Mouse (Mus musculus) hindbrain, embryonic 10.5 days (tissue): ENCODE measurements around the gene 2310011J03Rik. TPM values are rescaled to one million over a fixed set of nuclear protein-coding genes. Genes with fewer than 3 reads are reported as not detected.
"Not testable (repeated sequence)": the region's sequence is repeated elsewhere in the genome, so short reads cannot be mapped to it uniquely, and the experiment has no call there.

Source experiments
- DNase-seq: peaks from one replicate; pipeline ENCODE4 v3.0.0-alpha.2; 2017; ENCODE audit warnings: low spot score
- H3K27ac ChIP-seq: fragments of 300-500 bp; sonication (generic); 2 replicates; pipeline ENCODE4 v1.5.1; 2016; ENCODE audit warnings: mild to moderate bottlenecking, moderate library complexity
- H3K27me3 ChIP-seq: fragments of 300-500 bp; sonication (generic); 2 replicates; pipeline ENCODE4 v1.6.1; 2016; ENCODE audit warnings: mild to moderate bottlenecking; ENCODE audit not compliant: poor library complexity, insufficient read depth, severe bottlenecking
- H3K36me3 ChIP-seq: fragments of 300-500 bp; sonication (generic); 2 replicates; pipeline ENCODE4 v1.6.1; 2016; ENCODE audit warnings: mild to moderate bottlenecking, moderate library complexity
- H3K4me1 ChIP-seq: fragments of 300-500 bp; sonication (generic); replicated peaks from 2 replicates; pipeline ENCODE4 v1.6.1; 2016; ENCODE audit warnings: mild to moderate bottlenecking
- H3K4me3 ChIP-seq: fragments of 300-500 bp; sonication (generic); 2 replicates; pipeline ENCODE4 v1.5.1; 2016; ENCODE audit warnings: mild to moderate bottlenecking, moderate library complexity
- H3K9me3 ChIP-seq: fragments of 300-500 bp; sonication (generic); 2 replicates; pipeline ENCODE4 v1.6.1; 2016; ENCODE audit warnings: mild to moderate bottlenecking, moderate library complexity
- WGBS: fragments of 180-500 bp; shearing (Covaris S2); methylation state at CpG from one replicate; pipeline ENCODE4 v1.1.7; 2016; 5-methylcytosine and 5-hydroxymethylcytosine counted together
- polyA plus RNA-seq: library from polyadenylated mRNA; unstranded; fragments of >200 nt; fragmentation: Nextera tagmentation; extraction: Ambion mirVana; gene quantifications from 2 replicates; pipeline ENCODE4 v1.2.1, GENCODE M21; 2016

2310011J03Rik gene
- polyA plus RNA-seq, 1 experiment from 2014 or later = 60.9 TPM

DNA sequence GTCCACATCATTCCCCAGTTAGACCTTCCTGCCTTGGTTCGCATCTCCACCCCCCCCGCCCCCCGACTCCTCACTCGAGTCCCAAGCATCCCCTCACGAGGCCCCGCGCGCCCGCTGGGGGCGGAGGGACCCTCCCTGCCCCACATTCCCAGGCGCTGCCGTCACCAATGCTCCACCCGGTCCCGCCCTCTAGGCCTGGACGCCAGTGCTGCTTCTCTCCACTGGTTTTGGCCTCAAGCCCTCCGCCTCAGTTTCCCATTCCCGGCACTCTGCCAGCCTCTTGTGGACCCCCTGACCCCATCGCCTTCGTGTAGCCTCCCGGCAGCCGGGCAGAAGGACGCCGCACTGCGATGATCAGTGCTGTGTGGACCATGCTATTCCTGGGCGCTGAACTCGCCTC lies 28.6 kb upstream of the 2310011J03Rik start:
- Histone ChIP-seq H3K9me3 (no peaks in the 10 kb centered on the region), H3K27me3 (peaks cover 100% of the 10 kb centered on the region), H3K27ac (no peak overlapping the region), H3K4me3 (peak overlapping the region; percentile 45), H3K36me3 (no peaks in the 10 kb centered on the region), H3K4me1 (peaks cover 42% of the 10 kb centered on the region)
- WGBS = 16% methylated on average over 26 of the region's 26 CpGs
- DNase-seq = no peak

DNA sequence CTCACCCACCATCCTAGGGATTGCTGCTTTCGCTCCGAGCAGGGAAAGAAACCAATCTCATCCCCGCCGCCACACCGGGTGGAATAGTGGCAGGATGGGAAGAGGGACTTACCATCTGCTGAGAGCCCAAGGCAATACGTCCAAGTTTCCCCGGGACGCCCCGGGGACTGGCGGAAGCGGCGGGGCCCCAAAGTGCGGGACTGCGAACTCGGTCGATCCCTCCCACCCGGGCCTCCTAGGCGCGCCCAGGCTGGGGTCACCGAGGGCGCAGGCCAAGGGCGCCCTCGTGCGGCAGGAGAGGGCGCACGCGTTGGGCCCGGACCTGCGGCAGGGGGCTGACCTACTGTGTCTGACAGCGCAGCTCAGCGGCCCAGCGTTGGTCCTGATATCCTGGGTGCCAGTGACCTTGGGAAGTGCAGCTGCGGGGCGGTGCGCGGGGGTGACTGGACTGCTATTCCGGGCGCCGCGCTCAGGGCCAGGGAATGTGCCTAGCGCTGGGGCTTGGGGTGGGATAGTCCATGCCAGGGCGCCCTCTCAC lies 28.0 kb upstream of the 2310011J03Rik start, which contains the start of gene Adamtsl5:
Adamtsl5 (minus strand) TSS at position 169 of the 538 bp plus-strand sequence.
- peak; percentile 68 for DNase-seq
- Histone ChIP-seq H3K27me3 (peaks cover 100% of the 10 kb centered on the region), H3K27ac (0 out of 2 replicates have a peak within 1 kb of the TSS, but pooled peaks have one; percentile 35), H3K9me3 (no peaks in the 10 kb centered on the region), H3K4me3 (peak within 1 kb of the TSS; percentile 45), H3K4me1 (peaks cover 49% of the 10 kb centered on the region), H3K36me3 (no peaks in the 10 kb centered on the region)
- under 1% methylated on average over 42 of the region's 42 CpGs for WGBS

DNA sequence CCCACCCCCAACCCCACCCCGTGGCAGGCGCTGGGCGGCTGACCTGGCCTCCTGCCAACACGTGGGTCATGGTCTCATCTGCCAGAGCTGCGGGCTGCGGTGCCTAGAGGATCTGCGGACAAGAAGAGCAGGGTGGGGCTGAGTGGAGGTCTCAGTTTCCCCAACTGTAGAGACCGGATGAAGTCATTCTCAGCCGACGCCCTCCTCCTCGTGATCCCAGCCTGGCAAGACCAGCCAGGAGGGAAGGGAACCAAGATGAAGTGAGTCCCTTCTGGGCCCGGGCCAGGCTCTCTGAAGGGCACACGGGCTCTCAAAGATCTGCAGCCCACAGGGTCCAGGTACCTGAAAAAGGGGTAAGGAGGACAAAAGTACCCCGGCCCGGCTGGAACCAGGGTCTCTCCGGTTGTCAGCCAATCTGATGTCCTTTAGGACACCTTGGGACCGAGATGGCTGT lies 27.2 kb upstream of the 2310011J03Rik start:
- H3K4me1 ChIP-seq = peaks cover 57% of the 10 kb centered on the region
- no peaks in the 10 kb centered on the region for H3K9me3 ChIP-seq
- H3K36me3 ChIP-seq = no peaks in the 10 kb centered on the region
- no peak overlapping the region for H3K27ac ChIP-seq
- H3K27me3 ChIP-seq = peaks cover 100% of the 10 kb centered on the region
- WGBS = 22% methylated on average over 17 of the region's 17 CpGs
- DNase-seq = no peak
- peak overlapping the region; percentile 45 for H3K4me3 ChIP-seq

DNA sequence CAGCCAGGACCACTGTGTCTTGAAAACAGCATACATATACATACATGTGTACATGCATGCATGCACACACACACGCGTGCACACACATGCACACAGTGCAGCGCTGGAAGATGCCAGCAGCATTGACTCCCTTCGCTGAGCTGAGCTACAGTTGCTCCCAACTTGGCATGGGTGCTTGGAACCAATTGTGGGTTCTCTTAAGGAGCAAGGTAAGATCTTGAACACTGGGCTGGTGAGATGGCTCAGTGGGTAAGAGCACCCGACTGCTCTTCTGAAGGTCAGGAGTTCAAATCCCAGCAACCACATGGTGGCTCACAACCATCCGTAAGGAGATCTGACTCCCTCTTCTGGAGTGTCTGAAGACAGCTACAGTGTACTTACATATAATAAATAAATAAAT lies 25.6 kb upstream of the 2310011J03Rik start:
- Histone ChIP-seq H3K4me1 (peaks cover 73% of the 10 kb centered on the region), H3K27me3 (peaks cover 100% of the 10 kb centered on the region)
- H3K4me3 ChIP-seq, DNase-seq, H3K27ac ChIP-seq, H3K36me3 ChIP-seq, H3K9me3 ChIP-seq: not testable (repeated sequence)
- WGBS = 74% methylated on average over 6 of the region's 6 CpGs

DNA sequence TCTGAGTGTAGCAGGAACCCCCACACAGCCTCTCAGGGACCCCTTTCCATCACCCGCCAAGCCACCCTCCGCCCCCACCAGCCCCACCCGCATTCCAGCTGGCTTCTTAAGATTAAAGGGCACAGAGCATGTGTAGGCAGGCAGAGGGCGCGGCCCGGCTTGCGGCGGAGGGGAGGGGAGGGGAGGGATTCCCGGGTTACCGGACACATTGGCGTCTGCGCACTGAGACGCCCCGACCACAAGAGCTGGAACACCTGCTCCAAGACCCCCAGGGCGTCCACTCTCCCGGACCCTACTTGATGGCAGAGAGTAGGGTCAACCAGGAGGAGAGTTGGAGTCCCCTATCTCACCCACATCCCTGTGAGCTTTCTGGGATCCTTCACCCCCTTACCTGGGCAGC lies 24.8 kb upstream of the 2310011J03Rik start:
- DNase-seq = no peak
- H3K4me1 ChIP-seq = peaks cover 75% of the 10 kb centered on the region
- WGBS = 1% methylated on average over 15 of the region's 16 CpGs

DNA sequence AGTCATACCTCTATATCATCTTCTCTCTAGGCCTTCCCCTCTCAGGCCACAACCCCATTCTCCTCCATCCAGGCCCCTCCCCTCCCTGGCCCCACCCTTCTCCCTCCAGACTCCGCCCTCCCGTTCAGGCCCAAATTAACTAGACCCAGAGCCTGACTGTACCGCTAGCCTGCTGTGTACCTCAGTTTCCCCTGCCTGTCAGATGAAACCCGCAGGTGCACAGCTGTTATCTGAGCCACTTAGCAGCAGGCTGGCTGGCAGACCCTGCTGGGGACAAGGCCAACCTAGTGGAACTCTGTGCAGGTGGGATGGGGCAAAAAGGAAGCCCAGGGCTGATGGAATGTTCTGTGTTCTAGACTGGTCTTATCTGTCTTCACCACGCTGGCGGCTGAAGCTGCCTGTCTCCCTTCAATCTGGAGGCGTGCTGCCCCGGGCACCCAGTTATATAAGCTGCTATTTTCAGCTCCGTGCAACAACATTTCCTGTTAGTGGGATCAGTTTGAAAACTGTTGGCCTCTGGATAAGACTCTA lies 23.9 kb upstream of the 2310011J03Rik start:
- H3K36me3 ChIP-seq = no peaks in the 10 kb centered on the region
- H3K27ac ChIP-seq = no peak overlapping the region
- H3K27me3 ChIP-seq = peaks cover 99% of the 10 kb centered on the region
- peaks cover 76% of the 10 kb centered on the region for H3K4me1 ChIP-seq
- peak overlapping the region; percentile 32; the same call in 1 of the 2 replicates for H3K4me3 ChIP-seq
- WGBS = 40% methylated on average over 9 of the region's 9 CpGs
- no peak for DNase-seq
- H3K9me3 ChIP-seq = no peaks in the 10 kb centered on the region

More for the DNA sequence above, 24.8 kb upstream of the 2310011J03Rik start:
- Histone ChIP-seq H3K27me3 (peaks cover 100% of the 10 kb centered on the region), H3K4me3 (peak overlapping the region; percentile 32), H3K27ac (0 out of 2 replicates have a peak overlapping the region, but pooled peaks have one; percentile 23), H3K36me3 (no peaks in the 10 kb centered on the region), H3K9me3 (no peaks in the 10 kb centered on the region)

DNA sequence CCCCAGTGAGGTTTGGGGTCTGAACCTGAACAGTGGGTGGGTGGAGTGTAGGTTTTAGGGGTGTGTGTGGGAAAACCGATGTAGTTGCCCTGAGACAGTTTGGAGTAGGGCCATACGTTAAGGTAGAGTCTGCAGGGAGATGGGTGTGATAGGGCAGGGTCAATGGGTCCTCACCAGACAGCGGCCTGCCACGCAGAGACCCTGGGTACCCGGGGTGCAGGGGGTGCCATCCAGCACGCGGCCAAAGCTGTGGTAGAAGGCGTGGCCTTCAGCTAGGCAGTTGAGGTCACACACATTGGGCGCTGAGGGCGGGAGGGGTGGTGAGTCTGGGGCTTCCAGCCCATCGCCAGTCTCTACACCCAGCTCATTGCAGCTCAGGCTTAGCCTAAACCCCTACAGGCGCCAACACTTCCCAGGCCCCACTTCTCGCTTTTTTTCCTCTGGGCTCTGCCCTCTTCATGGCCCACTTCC lies 23.1 kb upstream of the 2310011J03Rik start:
- H3K27ac ChIP-seq = no peak overlapping the region
- 29% methylated on average over 13 of the region's 13 CpGs for WGBS
- H3K36me3 ChIP-seq = no peaks in the 10 kb centered on the region
- no peak for DNase-seq
- H3K4me3 ChIP-seq = peak overlapping the region; percentile 48
- peaks cover 69% of the 10 kb centered on the region for H3K4me1 ChIP-seq
- peaks cover 93% of the 10 kb centered on the region for H3K27me3 ChIP-seq
- no peaks in the 10 kb centered on the region for H3K9me3 ChIP-seq

DNA sequence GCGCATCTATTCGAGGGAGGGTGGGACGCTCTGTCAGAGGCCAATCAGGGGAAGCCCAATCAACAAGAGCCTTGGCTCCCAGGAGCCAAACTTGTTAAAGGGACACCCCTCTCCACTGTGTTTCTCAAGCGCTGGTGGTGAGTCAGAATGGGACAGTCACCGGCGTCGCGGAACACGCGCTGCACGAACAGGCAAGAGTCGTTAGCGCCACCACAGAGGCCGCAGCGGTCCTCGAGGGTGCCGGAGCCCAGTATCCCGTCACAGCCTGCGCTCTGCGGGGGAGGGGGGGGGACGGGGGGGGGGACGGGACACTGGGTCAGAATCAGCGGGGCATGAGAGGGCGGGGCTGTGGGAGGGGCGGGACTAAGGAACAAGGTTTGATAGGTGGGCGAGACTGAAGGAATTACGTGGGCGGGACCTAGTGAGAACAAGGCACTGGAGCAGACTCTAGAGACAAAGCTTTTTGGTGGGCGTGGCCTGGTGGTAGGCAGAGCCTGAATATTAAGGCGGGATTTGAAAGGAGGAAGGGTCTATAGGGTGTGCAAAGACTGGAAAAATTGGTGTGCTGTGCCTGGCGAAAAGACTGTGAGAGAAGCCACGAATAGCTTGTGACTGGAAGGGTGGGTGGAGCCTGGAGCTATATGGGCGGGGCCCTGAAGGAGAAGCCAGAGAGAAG lies 22.6 kb upstream of the 2310011J03Rik start:
- peaks cover 63% of the 10 kb centered on the region for H3K4me1 ChIP-seq
- peak overlapping the region; percentile 48 for H3K4me3 ChIP-seq
- H3K27me3 ChIP-seq = peaks cover 93% of the 10 kb centered on the region
- H3K27ac ChIP-seq = no peak overlapping the region; the same call in 1 of the 2 replicates
- no peaks in the 10 kb centered on the region for H3K9me3 ChIP-seq
- WGBS = 1% methylated on average over 32 of the region's 33 CpGs
- peak; percentile 79 for DNase-seq
- no peaks in the 10 kb centered on the region for H3K36me3 ChIP-seq

DNA sequence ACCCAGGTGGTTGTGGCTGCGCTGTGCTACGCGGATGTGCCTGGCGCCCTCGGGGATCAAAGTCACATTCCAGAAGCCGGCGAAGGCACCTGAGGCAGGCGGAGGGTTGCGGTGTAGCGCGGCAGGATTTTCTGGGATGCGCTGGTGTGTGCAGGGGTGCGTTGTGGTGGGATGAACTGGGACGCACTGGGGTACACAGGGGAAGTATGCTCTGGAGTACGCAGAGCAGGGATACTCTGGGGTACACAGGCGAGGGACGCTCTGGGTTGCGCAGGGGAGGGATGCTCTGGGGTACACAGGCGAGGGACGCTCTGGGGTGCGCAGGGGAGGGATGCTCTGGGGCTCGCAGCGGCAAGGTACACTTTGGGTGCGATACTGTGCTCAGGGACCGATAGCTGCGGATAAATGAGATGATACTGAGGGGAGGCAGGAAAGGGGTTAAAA lies 22.0 kb upstream of the 2310011J03Rik start:
- 3% methylated on average over 26 of the region's 26 CpGs for WGBS
- peaks cover 90% of the 10 kb centered on the region for H3K27me3 ChIP-seq
- no peak overlapping the region; the same call in 1 of the 2 replicates for H3K27ac ChIP-seq
- H3K36me3 ChIP-seq = no peaks in the 10 kb centered on the region
- peaks cover 57% of the 10 kb centered on the region for H3K4me1 ChIP-seq
- DNase-seq = no peak
- peak overlapping the region; percentile 48 for H3K4me3 ChIP-seq
- H3K9me3 ChIP-seq = no peaks in the 10 kb centered on the region

DNA sequence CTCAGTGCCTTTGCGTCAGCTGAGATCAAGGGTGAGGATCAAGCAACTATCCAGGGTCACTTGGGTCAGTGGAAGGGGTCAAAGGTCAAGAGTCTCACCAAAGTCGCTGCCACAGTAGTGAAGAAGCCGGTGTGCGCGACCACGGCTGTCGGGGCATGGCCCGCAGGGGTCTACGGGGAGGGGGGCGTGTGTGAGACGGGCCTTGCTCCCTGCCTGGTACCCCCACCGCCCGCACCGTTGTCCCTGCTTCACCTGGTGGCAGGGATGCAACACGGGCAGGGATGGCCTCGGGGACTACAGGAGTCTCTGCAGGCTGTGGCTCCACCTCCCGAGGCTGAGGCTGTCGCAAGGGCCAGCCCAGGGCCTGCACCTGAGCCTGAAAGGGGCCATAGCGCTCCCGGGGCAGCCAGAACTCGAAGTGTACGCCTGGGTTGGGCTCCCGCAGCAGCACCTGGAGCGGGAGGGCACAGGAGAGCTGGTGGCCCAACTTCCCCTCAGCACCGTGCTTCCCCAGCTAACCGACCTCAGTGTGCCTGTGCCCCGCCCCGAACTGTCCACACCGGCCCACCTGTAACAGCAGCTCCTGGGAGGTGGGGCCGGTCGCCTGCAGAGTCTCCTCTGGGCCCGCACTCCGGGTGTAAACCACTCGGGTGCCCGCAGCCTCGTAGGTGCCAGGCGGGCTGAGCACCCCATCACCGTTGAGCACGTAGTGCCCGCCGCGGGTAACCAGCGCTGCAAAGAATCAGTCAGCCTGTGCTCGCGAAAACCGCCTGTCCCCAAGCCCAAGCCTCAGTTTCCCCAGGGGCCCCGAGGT lies 21.4 kb upstream of the 2310011J03Rik start:
- DNase-seq = no peak
- H3K27ac ChIP-seq = peak overlapping the region; percentile 12; the same call in 1 of the 2 replicates
- peaks cover 55% of the 10 kb centered on the region for H3K4me1 ChIP-seq

DNA sequence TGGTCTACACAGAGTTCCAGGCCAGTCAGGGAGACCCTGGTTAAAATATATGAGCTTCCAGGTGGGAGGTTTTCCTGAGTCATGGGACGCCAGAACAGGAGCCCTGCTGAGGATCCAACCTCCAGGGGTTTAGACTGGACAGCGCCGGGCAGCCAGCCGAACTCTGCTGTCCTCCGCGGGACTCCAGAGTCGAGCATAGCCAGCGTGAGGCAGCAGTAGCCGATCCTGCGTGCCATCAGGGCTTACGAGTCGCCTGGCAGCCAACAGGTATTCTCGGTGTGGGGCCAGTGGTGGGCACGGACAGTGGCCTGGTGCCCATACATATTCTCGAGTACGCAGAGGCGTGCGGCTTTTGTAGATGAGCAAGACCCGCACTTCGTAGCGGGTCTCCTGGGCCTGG lies 20.7 kb upstream of the 2310011J03Rik start:
- 7% methylated on average over 21 of the region's 21 CpGs for WGBS
- Histone ChIP-seq H3K27me3 (peaks cover 90% of the 10 kb centered on the region), H3K4me1 (peaks cover 55% of the 10 kb centered on the region), H3K4me3 (peak overlapping the region; percentile 48), H3K9me3 (no peaks in the 10 kb centered on the region), H3K36me3 (0 out of 2 replicates have a peak, but pooled peaks cover 4% of the 10 kb centered on the region), H3K27ac (0 out of 2 replicates have a peak overlapping the region, but pooled peaks have one; percentile 12)
- DNase-seq = no peak

More for the DNA sequence above, 21.4 kb upstream of the 2310011J03Rik start:
- H3K4me3 ChIP-seq = peak overlapping the region; percentile 48
- peaks cover 90% of the 10 kb centered on the region for H3K27me3 ChIP-seq
- no peaks in the 10 kb centered on the region for H3K36me3 ChIP-seq
- H3K9me3 ChIP-seq = no peaks in the 10 kb centered on the region
- 2% methylated on average over 47 of the region's 47 CpGs for WGBS
